Comparison of ENCODE assay signal across 1 mouse cellular context in the genomic region with DNA sequence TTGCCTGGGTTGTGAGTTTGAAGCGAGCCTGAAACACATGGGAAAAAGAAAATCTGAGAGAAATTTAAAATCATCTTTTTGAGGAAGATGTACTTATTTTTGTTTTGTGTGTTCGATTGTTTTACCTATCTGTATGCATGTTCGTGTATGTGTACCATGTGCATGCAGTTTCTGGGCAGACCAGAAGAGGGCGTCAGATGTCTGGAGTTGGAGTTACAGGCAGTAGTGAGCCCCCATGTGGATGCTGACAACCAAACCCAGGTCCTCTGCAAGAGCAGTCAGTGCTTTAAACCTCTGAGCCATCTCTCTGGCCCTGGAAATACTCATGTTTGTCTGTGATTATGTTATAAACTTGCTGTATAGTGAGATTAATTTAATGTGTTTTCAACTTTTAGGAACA.
TF ChIP-seq lines count a peak whose summit lies in the region.

No protein-coding gene starts in this region.

TF ChIP-seq in MEL, 35 proteins besides CTCF, POLR2A, EP300 and RAD21:
- TF ChIP-seq GABPA (IDR thresholded peaks at IDR 0.05; ENCODE audit: low read depth, low read length), result no peak
- no peak for TF ChIP-seq UBTF (IDR thresholded peaks at IDR 0.05; ENCODE audit: borderline replicate concordance, insufficient read depth, low read depth, low read length)
- TF ChIP-seq MXI1 (IDR thresholded peaks at IDR 0.05; ENCODE audit: low read depth, low read length), result no peak
- TF ChIP-seq MAX (IDR thresholded peaks at IDR 0.05; ENCODE audit: low read length), result no peak
- no peak for TF ChIP-seq USF1 (IDR thresholded peaks at IDR 0.05; ENCODE audit: low read depth, low read length)
- TF ChIP-seq SMC3 (IDR thresholded peaks at IDR 0.05; ENCODE audit: low read depth, low read length), result peak; percentile 26; the same call in 1 of the 2 replicates
